Mouse (Mus musculus) myocyte (in vitro differentiated cells): Measurements from ENCODE around the gene Sdhb.

Experiments
- MAX ChIP-seq: IDR thresholded peaks from one replicate; pipeline ENCODE4 v1.6.1; 2011; ENCODE audit warnings: low read depth, mild to moderate bottlenecking, control low read depth
- MYOG ChIP-seq, 3 experiments: IDR thresholded peaks; one replicate each; pipeline ENCODE4 v1.6.1; 2011; ENCODE audit warnings: control low read depth in 2 of 3, low read depth in 2 of 3, mild to moderate bottlenecking in 2 of 3; ENCODE audit not compliant: insufficient read length in 2 of 3, control insufficient read depth in 1 of 3, insufficient read depth in 1 of 3
- POLR2A ChIP-seq: IDR thresholded peaks from one replicate; pipeline ENCODE4 v1.6.1; 2011; ENCODE audit warnings: low read depth, mild to moderate bottlenecking, control low read depth, moderate library complexity; ENCODE audit not compliant: insufficient read length
- REST ChIP-seq: IDR thresholded peaks from one replicate; pipeline ENCODE4 v1.6.1; 2011; ENCODE audit warnings: mild to moderate bottlenecking, control low read depth, moderate library complexity; ENCODE audit not compliant: insufficient read depth, insufficient read length

DNA sequence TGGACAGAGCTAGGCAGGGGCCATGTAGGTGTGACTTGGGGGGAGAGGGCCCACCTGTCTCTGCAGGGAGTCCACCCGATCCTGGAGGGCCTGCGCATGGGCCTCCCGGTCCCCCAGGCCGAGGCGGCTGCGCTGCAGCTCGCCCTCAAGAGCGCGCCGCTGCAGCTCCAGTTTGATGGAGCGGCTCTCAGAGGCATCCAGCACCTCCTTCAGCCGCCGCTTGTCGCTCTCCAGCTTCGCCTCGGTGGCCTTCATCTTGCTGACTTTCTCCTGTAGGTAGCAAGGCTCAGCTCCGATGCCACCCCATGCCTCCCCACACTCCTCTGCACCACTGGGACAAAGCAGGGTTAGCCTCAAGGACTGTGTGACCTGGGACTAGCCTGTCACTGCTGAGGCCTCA is 59.2 kb downstream of the Sdhb start:
- TF ChIP-seq REST (no peak), POLR2A (no peak), MYOG (IDR thresholded peaks at IDR 0.05; ENCODE audit: control insufficient read depth in 1 of 3, insufficient read depth in 1 of 3, insufficient read length in 2 of 3, low read depth in 2 of 3) (no peak), MAX (no peak)
